Mouse (Mus musculus) olfactory bulb, adult 2 months (tissue): Measurements from ENCODE around the gene Cys1. TPM values are rescaled to one million over a fixed set of nuclear protein-coding genes. Genes with fewer than 3 reads are reported as not detected.

Experiments
- H3K27ac ChIP-seq: fragments of 200-500 bp; 2 replicates; pipeline ENCODE4 v1.5.1; 2012; ENCODE audit warnings: low read depth, low read length; ENCODE audit not compliant: insufficient read depth
- H3K4me1 ChIP-seq: fragments of 200-500 bp; 2 replicates; pipeline ENCODE4 v1.6.1; 2012; ENCODE audit warnings: low read length; ENCODE audit not compliant: control insufficient read depth, insufficient read depth
- H3K4me3 ChIP-seq: fragments of 200-500 bp; 2 replicates; pipeline ENCODE4 v1.5.1; 2012; ENCODE audit warnings: mild to moderate bottlenecking, low read depth, low read length, moderate library complexity; ENCODE audit not compliant: insufficient read depth
- CTCF ChIP-seq: fragments of 200-500 bp; IDR thresholded peaks from 2 replicates; pipeline ENCODE4 v1.5.1; 2012; ENCODE audit warnings: low read depth, mild to moderate bottlenecking, low read length, moderate library complexity; ENCODE audit not compliant: insufficient read depth
- POLR2A ChIP-seq: fragments of 200-500 bp; IDR thresholded peaks from 2 replicates; pipeline ENCODE4 v1.6.1; 2012; ENCODE audit warnings: mild to moderate bottlenecking, low read depth, low read length, moderate library complexity; ENCODE audit not compliant: insufficient read depth
- WGBS: fragments of 180-500 bp; shearing (Covaris S2); methylation state at CpG from one replicate; pipeline ENCODE4 v1.1.7; 2018; 5-methylcytosine and 5-hydroxymethylcytosine counted together
- polyA plus RNA-seq: library from polyadenylated mRNA; stranded (reverse); fragments of >200 nt; gene quantifications from 2 replicates; pipeline ENCODE4 v1.2.4, GENCODE M21; 2012; ENCODE audit warnings: low replicate concordance; ENCODE audit not compliant: missing spikeins, insufficient read depth, insufficient read length

Gene Cys1
- polyA plus RNA-seq, 1 experiment = not detected

DNA sequence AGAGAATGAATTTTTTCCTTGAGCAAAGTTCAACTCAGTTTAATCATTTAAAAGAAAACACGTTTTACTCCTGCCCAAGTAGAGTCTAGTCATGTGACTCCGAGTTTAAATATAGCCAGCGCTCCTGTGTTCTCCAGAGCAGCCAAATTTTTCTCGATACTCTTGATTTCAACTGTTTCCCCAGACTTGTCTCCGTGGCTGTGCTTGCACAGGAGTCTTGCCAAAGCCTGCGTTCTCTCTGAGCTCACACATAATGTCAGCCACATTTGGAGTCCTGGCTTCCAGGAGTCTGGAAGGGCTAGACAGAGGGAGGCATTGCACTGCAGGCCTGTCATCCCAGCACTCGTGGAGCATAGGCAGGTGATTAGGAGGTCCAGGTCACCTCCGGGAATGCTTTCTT lies 950 bp upstream of the Cys1 start:
- H3K27ac ChIP-seq = no peak overlapping the region
- no peak for TF ChIP-seq POLR2A
- no peak for TF ChIP-seq CTCF

DNA sequence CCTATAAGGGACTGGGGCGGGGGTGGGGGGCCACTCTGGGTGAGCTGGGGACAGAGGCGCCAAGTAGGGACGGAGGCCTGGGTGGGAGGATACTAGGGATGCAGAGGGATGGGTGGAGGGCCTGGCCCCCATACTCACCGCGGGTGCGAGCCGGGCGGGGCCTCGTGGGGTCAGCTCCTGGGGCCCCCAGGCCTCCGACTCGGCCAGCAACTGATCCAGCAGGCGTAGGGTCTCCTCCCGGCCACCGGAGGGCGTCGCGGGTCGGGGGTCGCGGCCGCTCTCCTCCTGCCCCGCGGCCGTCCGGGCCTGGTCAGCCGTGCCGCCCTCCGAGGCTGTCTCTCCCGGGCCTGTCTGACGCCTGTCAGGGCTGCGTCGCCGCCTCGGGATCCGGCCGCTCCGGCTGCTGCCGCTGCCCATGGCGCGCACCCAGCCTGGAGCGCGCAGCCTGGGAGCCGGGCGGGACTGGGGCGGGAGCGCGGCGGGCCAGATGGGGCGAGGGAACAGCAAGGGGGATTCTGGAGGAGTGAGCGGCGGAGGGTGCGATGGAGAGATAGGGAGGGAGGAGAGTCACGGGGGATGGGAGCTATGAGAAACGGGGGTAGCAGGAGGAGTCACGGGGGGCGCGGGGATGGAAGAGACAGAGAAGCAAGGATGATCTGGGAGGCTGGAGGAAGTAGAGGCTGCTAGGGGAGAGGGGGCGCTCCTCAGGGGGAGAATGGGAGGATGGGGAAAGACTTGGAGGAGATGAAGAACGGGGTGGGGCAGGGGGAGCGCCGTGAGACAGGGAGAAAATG lies 924 bp downstream of the Cys1 start:
- 1% methylated on average over 61 of the region's 61 CpGs for WGBS
- TF ChIP-seq POLR2A (0 out of 2 replicates have a peak, but pooled peaks have one; percentile 21), CTCF (peak; percentile 11; the same call in 1 of the 2 replicates)
- Histone ChIP-seq H3K27ac (no peak overlapping the region), H3K4me3 (peak overlapping the region; percentile 70), H3K4me1 (peaks cover 24% of the 10 kb centered on the region)

More for the DNA sequence above, 950 bp upstream of the Cys1 start:
- Histone ChIP-seq H3K4me1 (peaks cover 24% of the 10 kb centered on the region), H3K4me3 (no peak overlapping the region)
- WGBS = 26% methylated on average over 8 of the region's 8 CpGs

GRCm38 (mm10) chr12:24680096-24680491 lies 1.5 kb downstream of the Cys1 start:
- TF ChIP-seq POLR2A = no peak
- no peak for TF ChIP-seq CTCF
- 13% methylated on average over 9 of the region's 9 CpGs for WGBS
- Histone ChIP-seq H3K4me1 (peaks cover 24% of the 10 kb centered on the region), H3K4me3 (peak overlapping the region; percentile 70), H3K27ac (no peak overlapping the region)

- Histone ChIP-seq H3K27ac (no peak overlapping the region), H3K4me3 (no peak overlapping the region), H3K4me1 (no peaks in the 10 kb centered on the region)
- TF ChIP-seq CTCF = no peak
- TF ChIP-seq POLR2A = no peak
- WGBS = 94% methylated on average over 5 of the region's 5 CpGs
Measured at GRCm38 (mm10) chr12:24662131-24662530, 19.5 kb downstream of the Cys1 start.

GRCm38 (mm10) chr12:24661100-24661499 lies 20.5 kb downstream of the Cys1 start:
- no peak overlapping the region for H3K27ac ChIP-seq
- no peak overlapping the region for H3K4me3 ChIP-seq
- TF ChIP-seq POLR2A = no peak
- TF ChIP-seq CTCF = no peak
- 0 out of 2 replicates have a peak, but pooled peaks cover 2% of the 10 kb centered on the region for H3K4me1 ChIP-seq
- 79% methylated on average over 4 of the region's 4 CpGs for WGBS

DNA sequence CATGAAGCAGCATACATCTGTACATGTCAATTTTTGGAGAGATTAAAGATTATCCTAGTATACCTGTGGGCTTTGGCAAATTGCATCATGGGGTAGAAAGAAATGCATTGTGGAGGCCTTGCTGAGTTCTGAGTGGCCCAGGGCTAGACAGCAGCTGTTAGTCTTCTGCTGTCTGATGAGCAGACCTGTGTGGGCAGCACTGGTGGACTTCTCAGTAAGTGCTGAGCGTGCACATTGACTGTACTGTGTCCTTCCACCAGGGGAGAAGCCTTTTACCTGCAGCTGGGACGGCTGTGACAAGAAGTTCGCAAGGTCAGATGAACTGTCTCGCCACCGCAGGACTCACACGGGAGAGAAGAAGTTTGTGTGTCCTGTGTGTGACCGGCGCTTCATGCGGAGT lies 21.7 kb downstream of the Cys1 start:
- WGBS = 91% methylated on average over 9 of the region's 9 CpGs
- TF ChIP-seq POLR2A (no peak), CTCF (no peak)

DNA sequence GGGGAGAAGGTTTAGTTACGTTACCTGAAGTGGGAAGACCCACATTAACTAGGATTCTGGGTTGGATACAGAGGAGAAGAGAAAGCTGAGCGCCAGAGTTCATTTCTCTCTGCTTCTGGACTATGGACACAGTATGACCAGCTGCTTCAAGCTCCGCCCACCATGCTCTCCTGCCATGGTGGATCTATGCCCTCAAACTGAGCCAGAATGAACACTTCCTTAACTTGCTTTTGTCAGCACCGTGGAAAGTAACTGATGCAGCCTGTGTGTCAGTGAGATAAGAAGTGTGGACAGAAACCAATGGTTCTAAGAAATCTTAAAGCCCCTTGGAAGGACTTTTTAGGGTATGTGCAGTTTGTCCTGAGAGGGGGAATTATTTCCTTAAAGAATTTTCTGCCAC lies 22.6 kb downstream of the Cys1 start:
- TF ChIP-seq CTCF (no peak), POLR2A (no peak)
- Histone ChIP-seq H3K4me3 (no peak overlapping the region), H3K4me1 (peaks cover 8% of the 10 kb centered on the region), H3K27ac (no peak overlapping the region)
- WGBS = 93% methylated on average over 4 of the region's 4 CpGs

More for the DNA sequence above, 21.7 kb downstream of the Cys1 start:
- no peak overlapping the region for H3K27ac ChIP-seq
- H3K4me3 ChIP-seq = no peak overlapping the region
- peaks cover 3% of the 10 kb centered on the region; the same call in 1 of the 2 replicates for H3K4me1 ChIP-seq

DNA sequence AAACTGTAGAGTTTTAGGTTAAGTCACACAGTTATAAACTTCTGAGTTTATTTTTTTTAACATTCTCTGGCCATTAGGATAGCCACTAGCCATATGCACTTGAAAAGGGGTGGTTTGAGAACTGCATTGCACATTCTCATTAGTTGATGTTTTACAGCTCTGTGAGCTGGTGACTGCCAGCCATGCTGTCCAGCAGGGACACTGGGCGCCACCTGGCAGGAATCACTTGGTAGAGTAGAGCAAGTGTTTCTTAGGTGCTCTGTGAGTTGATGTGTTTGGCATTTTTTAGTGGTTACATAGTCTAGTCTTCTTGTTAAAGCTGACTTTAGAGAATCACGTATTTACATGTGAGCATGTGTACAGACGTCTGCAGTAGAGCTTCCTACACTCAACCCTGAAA lies 25.2 kb downstream of the Cys1 start:
- 74% methylated on average over 3 of the region's 3 CpGs for WGBS
- Histone ChIP-seq H3K4me1 (peaks cover 14% of the 10 kb centered on the region), H3K4me3 (no peak overlapping the region), H3K27ac (no peak overlapping the region)
- TF ChIP-seq CTCF (no peak), POLR2A (no peak)

GRCm38 (mm10) chr12:24654065-24654862 lies 27.3 kb downstream of the Cys1 start:
- Histone ChIP-seq H3K27ac (no peak overlapping the region), H3K4me3 (no peak overlapping the region), H3K4me1 (peaks cover 19% of the 10 kb centered on the region)
- TF ChIP-seq CTCF (no peak), POLR2A (no peak)
- WGBS = 72% methylated on average over 16 of the region's 16 CpGs
